Mouse (Mus musculus) cortical plate, adult 2 months (tissue): ENCODE measurements around the gene Tubb4a.

ENCODE experiments used
- CTCF ChIP-seq: fragments of 200-500 bp; IDR thresholded peaks from 2 replicates; pipeline ENCODE4 v1.5.1; 2011; ENCODE audit warnings: mild to moderate bottlenecking, control low read depth, low read length; ENCODE audit not compliant: insufficient read depth; ENCODE audit errors: extremely low read depth
- POLR2A ChIP-seq: fragments of 200-500 bp; IDR thresholded peaks from 2 replicates; pipeline ENCODE4 v1.6.1; 2011; ENCODE audit warnings: mild to moderate bottlenecking, low read length, control low read depth; ENCODE audit not compliant: insufficient read depth; ENCODE audit errors: extremely low read depth

- TF ChIP-seq CTCF: no peak
- TF ChIP-seq POLR2A: no peak
Measured at GRCm38 (mm10) chr17:57116801-57117200, 29.2 kb upstream of the Tubb4a start.
